Mouse (Mus musculus) brain, embryonic 14.5 days (tissue): ENCODE measurements around the gene Marcksl1. TPM values are rescaled to one million over a fixed set of nuclear protein-coding genes. Genes with fewer than 3 reads are reported as not detected.
"Not testable (repeated sequence)": the region's sequence is repeated elsewhere in the genome, so short reads cannot be mapped to it uniquely, and the experiment has no call there.

Experiments
- DNase-seq: peaks from one replicate; pipeline ENCODE4 v3.0.0-alpha.2; 2011; ENCODE audit warnings: low read depth
- CTCF ChIP-seq: fragments of 200-500 bp; IDR thresholded peaks from 2 replicates; pipeline ENCODE4 v1.5.1; 2012; ENCODE audit warnings: inconsistent platforms, mild to moderate bottlenecking, moderate library complexity, borderline replicate concordance; ENCODE audit not compliant: insufficient read depth, insufficient read length; ENCODE audit errors: extremely low read depth
- POLR2A ChIP-seq: fragments of 200-500 bp; IDR thresholded peaks from 2 replicates; pipeline ENCODE4 v1.6.1; 2012; ENCODE audit warnings: mild to moderate bottlenecking, inconsistent platforms, borderline replicate concordance; ENCODE audit not compliant: poor library complexity, insufficient read depth, insufficient read length, severe bottlenecking; ENCODE audit errors: extremely low read depth
- polyA plus RNA-seq: library from polyadenylated mRNA; depleted of rRNA; stranded (reverse); fragments of >200 nt; gene quantifications from 2 replicates; pipeline ENCODE4 v1.2.3, GENCODE M21; 2012

The Marcksl1 gene
- polyA plus RNA-seq, 1 experiment = 1,750 TPM

DNA sequence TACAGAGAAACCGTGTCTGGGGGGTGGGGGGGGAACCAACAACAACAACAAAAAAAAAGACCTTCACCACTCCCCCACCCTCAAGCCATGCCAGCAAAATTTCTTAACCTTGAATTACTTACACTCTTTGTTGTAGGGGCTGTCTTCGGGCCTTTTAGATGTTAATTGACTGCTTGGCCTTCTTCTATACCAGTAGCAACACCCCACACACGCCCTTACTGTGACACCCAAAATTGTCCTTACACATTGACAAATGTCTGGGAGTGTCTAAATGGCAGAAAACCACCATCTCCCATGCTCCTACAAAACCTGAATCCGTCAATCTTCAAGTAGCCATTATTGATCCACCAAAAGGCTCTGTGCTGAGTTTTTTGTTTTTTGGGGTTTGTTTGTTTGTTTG, 30.7 kb downstream of the Marcksl1 start:
- TF ChIP-seq POLR2A (no peak), CTCF (no peak)
- no peak for DNase-seq

- DNase-seq = not testable (repeated sequence)
Measured at GRCm38 (mm10) chr4:129547631-129548030, 34.2 kb downstream of the Marcksl1 start.

- TF ChIP-seq POLR2A (no peak), CTCF (peak; percentile 31; the same call in 1 of the 2 replicates)
- DNase-seq = no peak
Measured at GRCm38 (mm10) chr4:129549306-129549705, 35.9 kb downstream of the Marcksl1 start.

- no peak for DNase-seq
- TF ChIP-seq CTCF = no peak
- no peak for TF ChIP-seq POLR2A
Measured at GRCm38 (mm10) chr4:129550295-129550694, 36.9 kb downstream of the Marcksl1 start.

DNA sequence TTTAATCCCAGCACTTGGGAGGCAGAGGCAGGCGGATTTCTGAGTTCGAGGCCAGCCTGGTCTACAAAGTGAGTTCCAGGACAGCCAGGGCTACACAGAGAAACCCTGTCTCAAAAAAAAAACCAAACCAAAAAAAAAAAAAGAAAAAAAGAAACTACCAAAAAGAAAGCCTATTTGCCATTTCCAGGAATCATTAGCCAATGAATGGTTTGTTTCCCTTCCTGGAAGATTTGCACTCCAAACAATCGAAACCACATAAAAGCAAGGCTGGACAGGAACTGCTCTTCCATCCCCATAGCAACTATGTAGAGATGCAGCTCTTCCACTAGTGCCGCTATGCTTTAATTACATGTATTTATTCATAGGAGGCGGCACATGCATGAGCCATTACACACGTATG, 41.1 kb downstream of the Marcksl1 start:
- DNase-seq = peak; percentile 19

GRCm38 (mm10) chr4:129555421-129555861, 42.1 kb downstream of the Marcksl1 start:
- TF ChIP-seq POLR2A (no peak), CTCF (peak; percentile 70)
- DNase-seq = peak; percentile 40

- TF ChIP-seq CTCF (no peak), POLR2A (no peak)
- DNase-seq = peak; percentile 20
Measured at GRCm38 (mm10) chr4:129555862-129556531, 42.6 kb downstream of the Marcksl1 start.

- peak; percentile 95 for DNase-seq
- no peak for TF ChIP-seq CTCF
- TF ChIP-seq POLR2A = peak; percentile 26; the same call in 1 of the 2 replicates
Measured at GRCm38 (mm10) chr4:129556532-129557223, 43.3 kb downstream of the Marcksl1 start.

DNA sequence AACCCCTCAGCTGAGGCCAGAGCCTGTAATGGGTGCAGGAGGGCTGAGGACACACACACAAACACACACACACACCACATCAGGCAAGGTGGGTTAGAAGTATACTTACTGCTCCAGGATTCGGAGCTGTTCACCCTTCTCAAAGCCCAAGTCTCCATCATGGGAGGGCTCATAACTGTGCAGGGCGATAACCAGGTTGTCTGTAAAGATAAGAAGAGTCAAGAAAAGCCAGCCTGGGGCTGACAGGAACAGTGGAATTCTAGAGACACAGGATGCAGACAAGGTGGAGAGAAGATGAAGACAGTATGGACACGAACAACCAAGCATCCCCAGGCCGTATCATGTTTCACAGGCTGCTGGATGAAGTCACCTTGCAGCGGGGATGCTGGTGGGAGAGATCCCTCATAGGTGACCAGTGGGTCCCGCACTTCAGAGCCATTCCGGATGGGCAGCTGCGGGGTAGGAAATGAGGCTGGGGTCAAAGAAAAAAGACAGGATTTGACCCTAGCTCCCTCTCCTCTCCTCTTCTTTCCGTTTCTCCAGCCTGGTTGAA, 44.0 kb downstream of the Marcksl1 start:
- no peak for TF ChIP-seq CTCF
- no peak for TF ChIP-seq POLR2A
- DNase-seq = no peak

- no peak for DNase-seq
- TF ChIP-seq CTCF (no peak), POLR2A (no peak)
Measured at GRCm38 (mm10) chr4:129558321-129558955, 45.1 kb downstream of the Marcksl1 start.

DNA sequence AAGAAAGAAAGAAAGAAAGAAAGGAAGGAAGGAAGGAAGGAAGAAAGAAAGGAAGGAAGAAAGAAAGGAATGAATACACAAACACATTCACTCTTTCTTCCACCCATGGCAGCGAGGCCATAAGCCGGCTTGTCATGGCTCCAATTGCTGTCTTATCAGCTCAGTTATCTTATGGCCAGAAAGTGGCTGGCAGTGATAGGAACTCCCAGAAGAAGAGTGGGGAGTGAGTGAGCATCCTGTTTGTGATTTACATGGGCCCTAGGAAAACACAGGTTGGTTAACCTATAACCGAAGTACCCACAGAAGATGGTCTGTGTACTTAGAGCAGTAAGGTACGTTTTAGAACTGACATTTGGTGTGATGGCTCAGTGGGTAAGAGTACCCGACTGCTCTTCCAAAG, 47.8 kb downstream of the Marcksl1 start:
- TF ChIP-seq POLR2A = no peak
- TF ChIP-seq CTCF = no peak

DNA sequence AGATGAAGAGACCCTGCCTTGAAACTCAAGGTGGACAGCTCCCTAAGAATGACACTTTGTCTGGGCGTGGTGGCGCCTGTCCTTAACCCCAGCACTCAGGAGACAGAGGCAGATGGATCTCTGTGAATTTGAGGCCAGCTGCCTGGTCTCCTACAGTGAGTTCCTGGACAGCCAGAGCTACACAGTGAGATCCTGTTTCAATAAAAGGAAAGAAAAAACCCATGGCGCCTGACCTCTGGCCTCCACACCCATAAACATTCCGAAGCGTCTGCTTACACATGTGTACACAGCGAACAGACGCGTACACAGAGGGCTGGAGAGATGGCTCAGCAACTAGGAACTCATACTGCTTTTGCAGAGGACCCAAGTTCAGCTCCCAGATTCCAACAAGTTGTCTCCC, 50.3 kb downstream of the Marcksl1 start:
- TF ChIP-seq POLR2A = no peak
- no peak for TF ChIP-seq CTCF
- DNase-seq = no peak

More for the DNA sequence above, 47.8 kb downstream of the Marcksl1 start:
- no peak for DNase-seq
